ENCODE assay signal across 21 mouse cellular contexts in the genomic region with DNA sequence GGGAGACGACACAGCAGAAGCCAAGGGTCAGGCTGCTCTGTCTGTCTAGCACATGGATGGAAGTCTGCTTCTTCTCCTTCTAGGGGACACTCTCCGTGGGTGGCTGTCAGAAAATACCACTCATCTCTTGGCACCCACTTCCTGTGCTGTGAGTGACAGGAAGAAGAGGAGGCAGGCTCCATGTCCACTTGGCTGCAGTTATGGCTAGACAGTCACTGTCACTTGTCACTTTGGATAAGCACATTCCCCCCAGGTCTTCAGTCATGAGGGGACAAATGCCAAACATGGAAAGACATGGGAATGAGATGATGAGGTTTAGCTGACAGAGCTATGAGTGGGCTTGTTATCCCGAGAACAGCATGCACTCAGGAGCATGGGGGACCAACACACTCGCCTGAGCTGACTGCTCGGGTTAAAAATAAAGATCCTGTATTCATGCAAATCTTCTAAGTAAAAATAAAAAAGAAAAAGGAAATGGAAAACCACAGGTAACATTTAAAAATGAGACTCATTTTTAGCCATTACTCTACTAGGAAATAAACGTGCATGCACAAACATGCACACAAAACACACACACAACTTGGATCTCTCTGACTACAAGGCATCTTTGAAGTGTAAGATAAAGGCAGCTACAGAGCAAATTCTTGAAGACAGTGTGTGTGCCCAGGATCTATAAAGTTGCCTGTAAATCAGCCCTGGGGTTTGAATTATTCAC. TPM values are rescaled to one million over a fixed set of nuclear protein-coding genes. Genes with fewer than 3 reads are reported as not detected.
DNase-seq lines count a peak whose midpoint lies in the region; ATAC-seq and TF ChIP-seq lines count a peak whose summit lies in the region.
"Had no signal": no experiment of that assay in that cellular context is flagged by ENCODE, and none has a peak within 500 bp of the region (broad histone marks: within the 10 kb centered on the region; RNA-seq: fewer than 3 reads in every experiment).

No protein-coding gene starts in this region.

- no peak for TF ChIP-seq CTCF in liver, postnatal 0 days (IDR thresholded peaks at IDR 0.05; ENCODE audit: low read depth)
- no peak for TF ChIP-seq CTCF in intestine, postnatal 0 days (IDR thresholded peaks at IDR 0.05; ENCODE audit: low read depth)

- H3K36me3 ChIP-seq in liver, postnatal 0 days (replicated peaks; ENCODE audit: insufficient read depth, low read length): peaks cover 16% of the 10 kb centered on the region
- no peaks in the 10 kb centered on the region for H3K36me3 ChIP-seq in liver, embryonic 11.5 days (ENCODE audit: control insufficient read depth, insufficient read depth, low read length)
- H3K36me3 ChIP-seq in intestine, postnatal 0 days (ENCODE audit: control insufficient read depth, insufficient read depth): peaks cover 48% of the 10 kb centered on the region
- peaks cover 80% of the 10 kb centered on the region for H3K36me3 ChIP-seq in forebrain, embryonic 10.5 days (replicated peaks)

- H3K27ac ChIP-seq in liver, postnatal 0 days (ENCODE audit: low read depth): no peak overlapping the region
- H3K27ac ChIP-seq in liver, embryonic 11.5 days (ENCODE audit: low read depth, low read length): no peak overlapping the region
- no peak overlapping the region for H3K27ac ChIP-seq in intestine, postnatal 0 days (ENCODE audit: low read depth, low read length)
- H3K27ac ChIP-seq in forebrain, embryonic 10.5 days: no peak overlapping the region
- H3K27ac ChIP-seq: embryonic facial prominence, embryonic 12.5 days; hindbrain, embryonic 14.5 days; limb, embryonic 12.5 days; liver, embryonic 14.5 days; macrophage; midbrain, embryonic 13.5 days had no signal

- no peak for TF ChIP-seq EP300 in liver, postnatal 0 days (IDR thresholded peaks at IDR 0.05; ENCODE audit: low read depth)

- no peaks in the 10 kb centered on the region for H3K9me3 ChIP-seq in liver, postnatal 0 days (ENCODE audit: low read length)
- H3K9me3 ChIP-seq in liver, embryonic 11.5 days (ENCODE audit: control insufficient read depth, low read length): no peaks in the 10 kb centered on the region
- no peaks in the 10 kb centered on the region for H3K9me3 ChIP-seq in intestine, postnatal 0 days (ENCODE audit: control insufficient read depth)
- H3K9me3 ChIP-seq in forebrain, embryonic 10.5 days: no peaks in the 10 kb centered on the region
- H3K9me3 ChIP-seq: embryonic facial prominence, embryonic 12.5 days; limb, embryonic 12.5 days; midbrain, embryonic 13.5 days had no signal

- H3K9ac ChIP-seq in liver, postnatal 0 days (replicated peaks): no peak overlapping the region
- no peak overlapping the region for H3K9ac ChIP-seq in liver, embryonic 11.5 days (ENCODE audit: low read depth, low read length)
- no peak overlapping the region for H3K9ac ChIP-seq in intestine, postnatal 0 days (ENCODE audit: low read depth, low read length)
- H3K9ac ChIP-seq: embryonic facial prominence, embryonic 12.5 days; hindbrain, embryonic 14.5 days; limb, embryonic 12.5 days; liver, embryonic 14.5 days; midbrain, embryonic 13.5 days had no signal

- no peak for ATAC-seq in liver, postnatal 0 days
- ATAC-seq in liver, embryonic 11.5 days (replicated peaks; ENCODE audit: low FRiP score): no peak
- no peak for ATAC-seq in intestine, postnatal 0 days
- ATAC-seq: midbrain, embryonic 13.5 days had no signal

- no peak overlapping the region for H3K4me3 ChIP-seq in liver, postnatal 0 days (ENCODE audit: low read depth, low read length)
- no peak overlapping the region for H3K4me3 ChIP-seq in liver, embryonic 11.5 days (ENCODE audit: low read depth, low read length)
- H3K4me3 ChIP-seq in intestine, postnatal 0 days (ENCODE audit: low read depth, low read length): no peak overlapping the region
- no peak overlapping the region for H3K4me3 ChIP-seq in forebrain, embryonic 10.5 days
- H3K4me3 ChIP-seq: embryonic facial prominence, embryonic 12.5 days; limb, embryonic 12.5 days; midbrain, embryonic 13.5 days; myocyte had no signal

- WGBS in liver, postnatal 0 days (ENCODE audit: insufficient replicate concordance): 52% methylated on average over 6 of the region's 6 CpGs
- 71% methylated on average over 6 of the region's 6 CpGs for WGBS in liver, embryonic 11.5 days
- WGBS in intestine, postnatal 0 days: 78% methylated on average over 6 of the region's 6 CpGs
- WGBS in forebrain, embryonic 10.5 days: 86% methylated on average over 6 of the region's 6 CpGs

- H3K27me3 ChIP-seq in liver, postnatal 0 days (ENCODE audit: insufficient read depth, low read length): no peaks in the 10 kb centered on the region
- no peaks in the 10 kb centered on the region for H3K27me3 ChIP-seq in liver, embryonic 11.5 days (replicated peaks; ENCODE audit: control insufficient read depth, insufficient read depth, low read length)
- no peaks in the 10 kb centered on the region for H3K27me3 ChIP-seq in intestine, postnatal 0 days (replicated peaks; ENCODE audit: control insufficient read depth, insufficient read depth, low read length)
- no peaks in the 10 kb centered on the region for H3K27me3 ChIP-seq in forebrain, embryonic 10.5 days (ENCODE audit: poor library complexity, severe bottlenecking)
- H3K27me3 ChIP-seq: embryonic facial prominence, embryonic 12.5 days; limb, embryonic 12.5 days; midbrain, embryonic 13.5 days had no signal

- DNase-seq in liver, postnatal 0 days: no peak
- no peak for DNase-seq in liver, embryonic 11.5 days (ENCODE audit: low spot score)
- peak; percentile 34 for DNase-seq in thymus, postnatal 0 days (ENCODE audit: low spot score)
- DNase-seq in thymus, postnatal 10 days (ENCODE audit: low spot score in 2 of 2): no peak
- peak; percentile 52 for DNase-seq in induced T-regulatory cell, adult 2 months (ENCODE audit: low read depth)
- no peak for DNase-seq in right cerebral cortex, postnatal 4 days
- no peak for DNase-seq in forebrain, embryonic 10.5 days (ENCODE audit: extremely low spot score, low spot score)
- DNase-seq: adrenal gland, adult 8-10 months; cerebellum, adult 11-12 months; gastrocnemius, postnatal 14 days; kidney, adult 18-20 months; kidney, postnatal 14 days; right cerebral cortex, adult 18-20 months had no signal

- peak overlapping the region; percentile 2; the same call in 1 of the 2 replicates for H3K4me2 ChIP-seq in liver, postnatal 0 days (ENCODE audit: low read depth, low read length)
- no peak overlapping the region for H3K4me2 ChIP-seq in liver, embryonic 11.5 days
- H3K4me2 ChIP-seq in intestine, postnatal 0 days (replicated peaks; ENCODE audit: low read depth): no peak overlapping the region
- H3K4me2 ChIP-seq: embryonic facial prominence, embryonic 12.5 days; hindbrain, embryonic 14.5 days; limb, embryonic 12.5 days; midbrain, embryonic 13.5 days had no signal

- H3K4me1 ChIP-seq in liver, postnatal 0 days (ENCODE audit: insufficient read depth): peaks cover 5% of the 10 kb centered on the region; the same call in 1 of the 2 replicates
- peaks cover 8% of the 10 kb centered on the region; the same call in 1 of the 2 replicates for H3K4me1 ChIP-seq in liver, embryonic 11.5 days (replicated peaks; ENCODE audit: control insufficient read depth, insufficient read depth, low read length)
- H3K4me1 ChIP-seq in intestine, postnatal 0 days (replicated peaks; ENCODE audit: control insufficient read depth, insufficient read depth, low read length): no peaks in the 10 kb centered on the region
- H3K4me1 ChIP-seq in forebrain, embryonic 10.5 days: peaks cover 3% of the 10 kb centered on the region

RNA-seq across cellular contexts. Expression of gene Tctn1, which starts 6.1 kb away (rescaled TPM):
- polyA plus RNA-seq in liver, postnatal 0 days (2015; fragmentation: Nextera tagmentation; extraction: Ambion mirVana): 1.1 and 1.2 TPM in 2 replicates
- 2.1 and 3.1 TPM in 2 replicates for polyA plus RNA-seq in liver, embryonic 11.5 days (2014; fragmentation: Nextera tagmentation; extraction: Ambion mirVana)
- polyA plus RNA-seq in thymus, postnatal 0 days (2015; fragmentation: Nextera tagmentation; extraction: Ambion mirVana): 1.8 and 3.3 TPM in 2 replicates
- polyA plus RNA-seq in intestine, postnatal 0 days (2015; fragmentation: Nextera tagmentation; extraction: Ambion mirVana): 1.6 and 1.9 TPM in 2 replicates
- 5.8 and 6.2 TPM in 2 replicates for polyA plus RNA-seq in forebrain, embryonic 10.5 days (2016; fragmentation: Nextera tagmentation; extraction: Ambion mirVana)

RNA-seq across cellular contexts. Expression of gene Pptc7, which starts 26.0 kb away (rescaled TPM):
- 4.4 and 5.6 TPM in 2 replicates for polyA plus RNA-seq in liver, postnatal 0 days (2015; fragmentation: Nextera tagmentation; extraction: Ambion mirVana)
- polyA plus RNA-seq in liver, embryonic 11.5 days (2014; fragmentation: Nextera tagmentation; extraction: Ambion mirVana): 6.7 and 8.2 TPM in 2 replicates
- polyA plus RNA-seq in thymus, postnatal 0 days (2015; fragmentation: Nextera tagmentation; extraction: Ambion mirVana): 23.8 and 34.3 TPM in 2 replicates
- 13.0 and 13.6 TPM in 2 replicates for polyA plus RNA-seq in intestine, postnatal 0 days (2015; fragmentation: Nextera tagmentation; extraction: Ambion mirVana)
- 8.3 and 9.0 TPM in 2 replicates for polyA plus RNA-seq in forebrain, embryonic 10.5 days (2016; fragmentation: Nextera tagmentation; extraction: Ambion mirVana)

RNA-seq across cellular contexts. Expression of gene Hvcn1, which starts 51.6 kb away (rescaled TPM):
- polyA plus RNA-seq in liver, postnatal 0 days (2015; fragmentation: Nextera tagmentation; extraction: Ambion mirVana): 7.0 and 7.3 TPM in 2 replicates
- 3.1 and 4.3 TPM in 2 replicates for polyA plus RNA-seq in liver, embryonic 11.5 days (2014; fragmentation: Nextera tagmentation; extraction: Ambion mirVana)
- 22.3 and 24.6 TPM in 2 replicates for polyA plus RNA-seq in thymus, postnatal 0 days (2015; fragmentation: Nextera tagmentation; extraction: Ambion mirVana)
- 3.6 TPM in 2 replicates for polyA plus RNA-seq in intestine, postnatal 0 days (2015; fragmentation: Nextera tagmentation; extraction: Ambion mirVana)
- polyA plus RNA-seq in forebrain, embryonic 10.5 days (2016; fragmentation: Nextera tagmentation; extraction: Ambion mirVana): 13.7 and 14.7 TPM in 2 replicates

Comparison
In these comparisons a context has a peak if more than half of its experiments do, and no peak if none do; other contexts are left out.
1. DNase-seq: peak in thymus, postnatal 0 days (single experiment) and induced T-regulatory cell, adult 2 months (single experiment); none in liver, postnatal 0 days (single experiment), liver, embryonic 11.5 days (single experiment), thymus, postnatal 10 days (0 of 2), right cerebral cortex, postnatal 4 days (single experiment) and forebrain, embryonic 10.5 days (single experiment).